Mouse (Mus musculus) lung, embryonic 16.5 days (tissue): Measurements from ENCODE around the gene Slc22a19. TPM values are rescaled to one million over a fixed set of nuclear protein-coding genes. Genes with fewer than 3 reads are reported as not detected.

Experiments used
- ATAC-seq: fragments of 200-750 bp; cut with Nextera tagmentation; 2 replicates; pipeline ENCODE4 v1.8.0; 2017; ENCODE audit warnings: low read depth, mild to moderate bottlenecking, moderate library complexity
- H3K27ac ChIP-seq: fragments of 300-500 bp; sonication (generic); 2 replicates; pipeline ENCODE4 v1.5.1; 2014; ENCODE audit warnings: mild to moderate bottlenecking, control low read depth, low read length
- H3K27me3 ChIP-seq: fragments of 300-500 bp; sonication (generic); 2 replicates; pipeline ENCODE4 v1.6.1; 2014; ENCODE audit warnings: low read depth, low read length, mixed read lengths; ENCODE audit not compliant: control insufficient read depth, insufficient read depth
- H3K36me3 ChIP-seq: fragments of 300-500 bp; sonication (generic); 2 replicates; pipeline ENCODE4 v1.6.1; 2014; ENCODE audit warnings: low read length; ENCODE audit not compliant: control insufficient read depth, insufficient read depth
- H3K4me1 ChIP-seq: fragments of 300-500 bp; sonication (generic); replicated peaks from 2 replicates; pipeline ENCODE4 v1.6.1; 2014; ENCODE audit warnings: low read length, mixed read lengths; ENCODE audit not compliant: control insufficient read depth, insufficient read depth
- H3K4me2 ChIP-seq: fragments of 300-500 bp; sonication (generic); 2 replicates; pipeline ENCODE4 v1.6.1; 2014; ENCODE audit warnings: low read depth, low read length, control low read depth
- H3K4me3 ChIP-seq: fragments of 300-500 bp; sonication (generic); 2 replicates; pipeline ENCODE4 v1.5.1; 2014; ENCODE audit warnings: mild to moderate bottlenecking, low read length, control low read depth
- H3K9ac ChIP-seq: fragments of 300-500 bp; sonication (generic); 2 replicates; pipeline ENCODE4 v1.6.1; 2014; ENCODE audit warnings: low read length, control low read depth
- H3K9me3 ChIP-seq: fragments of 300-500 bp; sonication (generic); 2 replicates; pipeline ENCODE4 v1.6.1; 2016; ENCODE audit warnings: low read length; ENCODE audit not compliant: control insufficient read depth
- polyA plus RNA-seq: library from polyadenylated mRNA; unstranded; fragments of >200 nt; fragmentation: Nextera tagmentation; extraction: Ambion mirVana; gene quantifications from 2 replicates; pipeline ENCODE4 v1.2.1, GENCODE M21; 2015

Slc22a19 gene
- polyA plus RNA-seq, 1 experiment from 2014 or later: 0.75 TPM

GRCm38 (mm10) chr19:7633021-7633420 is 78.1 kb downstream of the Slc22a19 start:
- Histone ChIP-seq H3K9me3 (no peaks in the 10 kb centered on the region), H3K4me1 (no peaks in the 10 kb centered on the region), H3K4me2 (no peak overlapping the region), H3K9ac (no peak overlapping the region), H3K36me3 (no peaks in the 10 kb centered on the region), H3K27me3 (no peaks in the 10 kb centered on the region), H3K4me3 (no peak overlapping the region), H3K27ac (no peak overlapping the region)
- no peak for ATAC-seq

Other genes starting within 250 kb of the Slc22a19 start
- 123 and 126 TPM in 2 replicates for gene Rtn3, start 228.0 kb downstream of the Slc22a19 start, polyA plus RNA-seq
- 17.2 and 21.2 TPM in 2 replicates for gene Atl3, start 217.3 kb downstream of the Slc22a19 start, polyA plus RNA-seq
- gene Pla2g16, start 153.9 kb downstream of the Slc22a19 start, polyA plus RNA-seq: 17.1 and 18.0 TPM in 2 replicates
- 2.1 and 2.2 TPM in 2 replicates for gene Lgals12, start 104.1 kb downstream of the Slc22a19 start, polyA plus RNA-seq
- 0.20 TPM in 2 replicates for gene Hrasls5, start 98.8 kb downstream of the Slc22a19 start, polyA plus RNA-seq
- not detected in 2 replicates for gene Slc22a26, start 91.4 kb upstream of the Slc22a19 start, polyA plus RNA-seq